Mouse (Mus musculus) limb, embryonic 12.5 days (tissue): Measurements from ENCODE around the gene Vim. TPM values are rescaled to one million over a fixed set of nuclear protein-coding genes. Genes with fewer than 3 reads are reported as not detected.
"Not testable (repeated sequence)": the region's sequence is repeated elsewhere in the genome, so short reads cannot be mapped to it uniquely, and the experiment has no call there.

ENCODE experiments used
- ATAC-seq: fragments of 200-750 bp; cut with Nextera tagmentation; 2 replicates; pipeline ENCODE4 v1.8.0; 2017; ENCODE audit warnings: low read depth, moderate TSS enrichment; ENCODE audit not compliant: insufficient number of reproducible peaks, insufficient read depth, low FRiP score, low TSS enrichment
- H3K27ac ChIP-seq: fragments of 300-500 bp; sonication (generic); 2 replicates; pipeline ENCODE4 v1.5.1; 2016; ENCODE audit warnings: mild to moderate bottlenecking, moderate library complexity
- H3K27me3 ChIP-seq: fragments of 300-500 bp; sonication (generic); 2 replicates; pipeline ENCODE4 v1.6.1; 2016; ENCODE audit warnings: mild to moderate bottlenecking, moderate library complexity
- H3K36me3 ChIP-seq: fragments of 300-500 bp; sonication (generic); 2 replicates; pipeline ENCODE4 v1.6.1; 2016; ENCODE audit warnings: mild to moderate bottlenecking, moderate library complexity
- H3K4me1 ChIP-seq: fragments of 300-500 bp; sonication (generic); replicated peaks from 2 replicates; pipeline ENCODE4 v1.6.1; 2016
- H3K4me2 ChIP-seq: fragments of 300-500 bp; sonication (generic); 2 replicates; pipeline ENCODE4 v1.6.1; 2016; ENCODE audit warnings: mild to moderate bottlenecking, moderate library complexity
- H3K4me3 ChIP-seq: fragments of 300-500 bp; sonication (generic); replicated peaks from 2 replicates; pipeline ENCODE4 v1.5.1; 2016; ENCODE audit warnings: mild to moderate bottlenecking
- H3K9ac ChIP-seq: fragments of 300-500 bp; sonication (generic); replicated peaks from 2 replicates; pipeline ENCODE4 v1.6.1; 2016; ENCODE audit warnings: mild to moderate bottlenecking, moderate library complexity
- H3K9me3 ChIP-seq: fragments of 300-500 bp; sonication (generic); 2 replicates; pipeline ENCODE4 v1.6.1; 2016; ENCODE audit warnings: mild to moderate bottlenecking, moderate library complexity
- WGBS: fragments of 180-500 bp; shearing (Covaris S2); methylation state at CpG from one replicate; pipeline ENCODE4 v1.1.7; 2016; 5-methylcytosine and 5-hydroxymethylcytosine counted together
- polyA plus RNA-seq: library from polyadenylated mRNA; unstranded; fragments of >200 nt; fragmentation: Nextera tagmentation; extraction: Ambion mirVana; gene quantifications from 2 replicates; pipeline ENCODE4 v1.2.1, GENCODE M21; 2016

Gene Vim
- polyA plus RNA-seq, 1 experiment from 2014 or later, result 485 TPM

DNA sequence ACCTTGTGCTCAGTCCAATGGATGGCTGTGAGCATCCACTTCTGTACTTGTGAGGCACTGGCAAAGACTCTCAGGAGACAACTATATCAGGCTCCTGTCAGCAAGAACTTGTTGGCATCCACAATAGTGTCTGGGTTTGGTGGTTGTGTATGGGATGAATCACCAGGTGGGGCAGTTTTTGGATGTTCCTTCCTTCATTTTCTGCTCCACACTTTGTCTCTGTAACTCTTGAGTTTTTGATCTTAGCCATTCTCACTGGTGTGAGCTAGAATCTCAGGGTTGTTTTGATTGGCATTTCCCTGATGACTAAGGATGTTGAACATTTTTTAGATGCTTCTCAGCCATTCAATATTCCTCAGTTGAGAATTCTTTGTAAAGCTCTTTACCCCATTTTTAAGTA is 10.0 kb downstream of the Vim start:
- H3K4me3 ChIP-seq, H3K27me3 ChIP-seq, ATAC-seq, H3K9me3 ChIP-seq, H3K4me1 ChIP-seq, H3K4me2 ChIP-seq, H3K27ac ChIP-seq, H3K9ac ChIP-seq: not testable (repeated sequence)
- peaks cover 45% of the 10 kb centered on the region for H3K36me3 ChIP-seq

DNA sequence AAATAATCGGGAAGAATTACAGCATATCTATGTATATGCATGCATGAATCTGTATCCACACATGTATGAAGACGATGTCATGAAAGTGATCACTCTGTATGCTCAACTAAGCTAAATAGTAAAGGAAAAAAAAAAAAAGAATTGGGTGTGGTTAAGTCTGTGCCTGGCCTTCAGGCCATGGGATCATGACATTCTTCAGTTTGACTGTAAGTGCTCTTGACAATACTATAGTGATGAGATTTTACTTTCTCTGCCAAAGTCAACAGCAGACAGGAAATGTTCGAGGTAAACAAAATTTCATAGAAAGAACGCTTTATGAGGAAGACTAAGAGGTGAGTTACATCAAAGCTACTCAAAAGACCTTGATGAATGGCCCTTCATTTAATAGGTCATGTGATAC is 19.6 kb downstream of the Vim start:
- H3K4me1 ChIP-seq, result no peaks in the 10 kb centered on the region
- H3K4me3 ChIP-seq, result no peak overlapping the region
- 88% methylated on average over 4 of the region's 4 CpGs for WGBS
- H3K27me3 ChIP-seq, result no peaks in the 10 kb centered on the region
- H3K27ac ChIP-seq, result no peak overlapping the region
- H3K36me3 ChIP-seq, result no peaks in the 10 kb centered on the region
- ATAC-seq, result no peak
- H3K9me3 ChIP-seq, result no peaks in the 10 kb centered on the region
- no peak overlapping the region for H3K4me2 ChIP-seq
- no peak overlapping the region for H3K9ac ChIP-seq

GRCm38 (mm10) chr2:13596965-13597656 is 23.4 kb downstream of the Vim start:
- H3K4me3 ChIP-seq, result no peak overlapping the region
- WGBS, result 100% methylated on average over 1 of the region's 1 CpGs
- no peaks in the 10 kb centered on the region for H3K36me3 ChIP-seq
- ATAC-seq, result no peak
- no peak overlapping the region for H3K27ac ChIP-seq
- H3K9me3 ChIP-seq, result no peaks in the 10 kb centered on the region
- no peaks in the 10 kb centered on the region for H3K4me1 ChIP-seq
- no peak overlapping the region for H3K9ac ChIP-seq
- H3K27me3 ChIP-seq, result no peaks in the 10 kb centered on the region
- no peak overlapping the region for H3K4me2 ChIP-seq

DNA sequence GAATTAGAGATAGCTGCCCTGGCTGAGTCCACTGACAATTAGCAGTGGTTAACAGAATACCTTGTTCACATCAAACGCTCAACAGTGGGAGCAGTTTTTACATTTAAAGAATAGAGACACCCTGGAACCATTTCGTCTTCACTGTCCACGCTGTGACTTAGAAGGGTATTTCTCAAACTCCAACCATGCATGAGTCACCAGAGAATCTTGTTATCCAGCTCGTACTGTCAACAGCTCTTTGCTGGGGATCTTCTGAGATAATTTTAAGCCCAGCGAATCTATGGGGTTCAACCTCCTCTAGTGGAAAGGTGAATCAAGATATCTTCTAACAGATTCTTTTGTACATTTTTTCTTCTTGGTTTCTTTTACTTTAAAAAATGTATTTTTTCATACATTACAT is 24.4 kb downstream of the Vim start:
- Histone ChIP-seq H3K4me1 (no peaks in the 10 kb centered on the region), H3K9me3 (no peaks in the 10 kb centered on the region), H3K36me3 (no peaks in the 10 kb centered on the region), H3K27me3 (no peaks in the 10 kb centered on the region), H3K9ac (no peak overlapping the region), H3K4me2 (no peak overlapping the region), H3K4me3 (no peak overlapping the region), H3K27ac (no peak overlapping the region)
- ATAC-seq, result no peak
- WGBS, result 78% methylated on average over 5 of the region's 5 CpGs

- H3K4me1 ChIP-seq, result no peaks in the 10 kb centered on the region
- H3K4me3 ChIP-seq, result no peak overlapping the region
- no peaks in the 10 kb centered on the region for H3K36me3 ChIP-seq
- no peak for ATAC-seq
- H3K27me3 ChIP-seq, result no peaks in the 10 kb centered on the region
- no peak overlapping the region for H3K27ac ChIP-seq
- no peak overlapping the region for H3K4me2 ChIP-seq
- H3K9ac ChIP-seq, result no peak overlapping the region
- no peaks in the 10 kb centered on the region for H3K9me3 ChIP-seq
These were observed 29.4 kb downstream of the Vim start for GRCm38 (mm10) chr2:13603093-13603492.

- not testable (repeated sequence) for H3K4me2 ChIP-seq, ATAC-seq
These were observed 29.9 kb downstream of the Vim start for GRCm38 (mm10) chr2:13603636-13604035.

DNA sequence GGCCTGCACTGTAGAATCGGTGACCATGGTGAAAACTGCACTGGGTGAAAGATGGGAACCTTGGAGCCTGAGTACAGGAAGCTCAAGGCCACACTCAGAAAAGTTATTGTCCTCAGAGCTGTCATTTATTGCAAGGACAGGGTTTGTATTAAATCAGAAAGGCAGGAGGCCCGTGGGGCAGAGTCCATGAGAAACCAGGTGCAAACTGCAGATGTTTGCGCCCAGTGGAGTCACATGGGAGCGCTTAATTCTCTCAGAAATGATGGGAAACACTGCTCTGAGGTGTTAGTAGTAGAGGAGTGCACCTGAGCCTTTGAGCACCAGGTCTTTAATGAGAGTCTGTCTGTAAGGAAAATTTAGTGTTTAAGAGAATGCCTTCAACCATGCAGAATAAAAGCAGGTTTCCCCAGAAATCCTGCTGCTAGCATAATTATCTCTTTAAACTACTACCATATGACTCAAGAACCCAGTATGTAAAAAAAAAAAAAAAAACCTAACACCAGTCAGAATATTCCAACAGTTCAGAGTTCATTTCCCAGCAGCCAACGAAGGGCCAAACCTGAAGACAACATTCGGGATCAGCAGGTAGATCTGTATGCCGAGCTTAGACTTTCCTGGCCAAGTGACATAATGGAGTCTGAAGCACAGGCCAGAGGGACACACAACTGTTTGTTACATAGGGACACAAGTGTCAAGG is 56.6 kb downstream of the Vim start:
- H3K27ac ChIP-seq, result no peak overlapping the region
- H3K4me3 ChIP-seq, result no peak overlapping the region
- WGBS, result 39% methylated on average over 7 of the region's 7 CpGs
- no peak overlapping the region for H3K9ac ChIP-seq
- peak; percentile 73 for ATAC-seq
- H3K4me2 ChIP-seq, result no peak overlapping the region
- no peaks in the 10 kb centered on the region for H3K9me3 ChIP-seq
- H3K27me3 ChIP-seq, result no peaks in the 10 kb centered on the region
- no peaks in the 10 kb centered on the region for H3K36me3 ChIP-seq
- H3K4me1 ChIP-seq, result peaks cover 12% of the 10 kb centered on the region

More at GRCm38 (mm10) chr2:13603636-13604035, 29.9 kb downstream of the Vim start:
- not testable (repeated sequence) for H3K9ac ChIP-seq, H3K36me3 ChIP-seq, H3K27ac ChIP-seq, H3K4me3 ChIP-seq, H3K9me3 ChIP-seq, H3K27me3 ChIP-seq, H3K4me1 ChIP-seq
- 62% methylated on average over 5 of the region's 5 CpGs for WGBS

Other genes starting within 250 kb of the Vim start
- 0.05 and 0.17 TPM in 2 replicates for gene Cubn, start 82.1 kb upstream of the Vim start, polyA plus RNA-seq
- 9.3 and 11.0 TPM in 2 replicates for gene Trdmt1, start 29.3 kb upstream of the Vim start, polyA plus RNA-seq
- gene St8sia6, start 220.1 kb downstream of the Vim start, polyA plus RNA-seq, result 1.7 and 1.9 TPM in 2 replicates